Mouse (Mus musculus) midbrain, embryonic 12.5 days (tissue): ENCODE measurements around the gene Serpina6. TPM values are rescaled to one million over a fixed set of nuclear protein-coding genes. Genes with fewer than 3 reads are reported as not detected.
"Not testable (repeated sequence)": the region's sequence is repeated elsewhere in the genome, so short reads cannot be mapped to it uniquely, and the experiment has no call there.

Experiments
- ATAC-seq: fragments of 200-750 bp; cut with Nextera tagmentation; 2 replicates; pipeline ENCODE4 v1.8.0; 2017; ENCODE audit warnings: low read depth, moderate TSS enrichment, moderate library complexity; ENCODE audit not compliant: low FRiP score
- H3K27ac ChIP-seq: fragments of 300-500 bp; sonication (generic); replicated peaks from 2 replicates; pipeline ENCODE4 v1.5.1; 2016; ENCODE audit warnings: mild to moderate bottlenecking
- H3K27me3 ChIP-seq: fragments of 300-500 bp; sonication (generic); 2 replicates; pipeline ENCODE4 v1.6.1; 2016; ENCODE audit warnings: mild to moderate bottlenecking
- H3K36me3 ChIP-seq: fragments of 300-500 bp; sonication (generic); 2 replicates; pipeline ENCODE4 v1.6.1; 2016
- H3K4me1 ChIP-seq: fragments of 300-500 bp; sonication (generic); 2 replicates; pipeline ENCODE4 v1.6.1; 2016
- H3K4me2 ChIP-seq: fragments of 300-500 bp; sonication (generic); replicated peaks from 2 replicates; pipeline ENCODE4 v1.6.1; 2016; ENCODE audit warnings: mild to moderate bottlenecking, moderate library complexity
- H3K4me3 ChIP-seq: fragments of 300-500 bp; sonication (generic); 2 replicates; pipeline ENCODE4 v1.5.1; 2016; ENCODE audit warnings: mild to moderate bottlenecking
- H3K9ac ChIP-seq: fragments of 300-500 bp; sonication (generic); replicated peaks from 2 replicates; pipeline ENCODE4 v1.6.1; 2016; ENCODE audit warnings: mild to moderate bottlenecking, moderate library complexity
- H3K9me3 ChIP-seq: fragments of 300-500 bp; sonication (generic); 2 replicates; pipeline ENCODE4 v1.6.1; 2016; ENCODE audit warnings: mild to moderate bottlenecking
- WGBS: fragments of 180-500 bp; shearing (Covaris S2); methylation state at CpG from one replicate; pipeline ENCODE4 v1.1.7; 2016; 5-methylcytosine and 5-hydroxymethylcytosine counted together
- polyA plus RNA-seq: library from polyadenylated mRNA; unstranded; fragments of >200 nt; fragmentation: Nextera tagmentation; extraction: Ambion mirVana; gene quantifications from 2 replicates; pipeline ENCODE4 v1.2.1, GENCODE M21; 2016

Serpina6 gene
- polyA plus RNA-seq, 1 experiment from 2014 or later = not detected

GRCm38 (mm10) chr12:103679853-103680252 lies 22.8 kb upstream of the Serpina6 start:
- 94% methylated on average over 1 of the region's 1 CpGs for WGBS
- H3K36me3 ChIP-seq, H3K9ac ChIP-seq, H3K9me3 ChIP-seq, ATAC-seq, H3K27me3 ChIP-seq, H3K4me2 ChIP-seq, H3K4me3 ChIP-seq, H3K4me1 ChIP-seq, H3K27ac ChIP-seq: not testable (repeated sequence)

GRCm38 (mm10) chr12:103676039-103676438 lies 19.0 kb upstream of the Serpina6 start, which contains the start of gene Serpina16:
TSS of gene Serpina16 (minus strand) at chr12:103676139.
- Histone ChIP-seq H3K27me3 (no peaks in the 10 kb centered on the region), H3K4me1 (no peaks in the 10 kb centered on the region), H3K27ac (no peak within 1 kb of the TSS), H3K9ac (no peak within 1 kb of the TSS), H3K4me3 (no peak within 1 kb of the TSS), H3K4me2 (no peak within 1 kb of the TSS), H3K9me3 (no peaks in the 10 kb centered on the region), H3K36me3 (no peaks in the 10 kb centered on the region)
- WGBS = 95% methylated on average over 1 of the region's 1 CpGs
- no peak for ATAC-seq

- Histone ChIP-seq H3K27ac (no peak overlapping the region), H3K4me2 (no peak overlapping the region), H3K9ac (no peak overlapping the region), H3K9me3 (no peaks in the 10 kb centered on the region), H3K4me1 (no peaks in the 10 kb centered on the region), H3K27me3 (no peaks in the 10 kb centered on the region), H3K4me3 (no peak overlapping the region), H3K36me3 (no peaks in the 10 kb centered on the region)
- 94% methylated on average over 2 of the region's 2 CpGs for WGBS
- ATAC-seq = no peak
Observed at GRCm38 (mm10) chr12:103673179-103673578, 16.2 kb upstream of the Serpina6 start.

- Histone ChIP-seq H3K36me3 (no peaks in the 10 kb centered on the region), H3K27me3 (no peaks in the 10 kb centered on the region), H3K4me3 (no peak overlapping the region), H3K9ac (no peak overlapping the region), H3K4me1 (no peaks in the 10 kb centered on the region), H3K4me2 (no peak overlapping the region), H3K27ac (no peak overlapping the region), H3K9me3 (no peaks in the 10 kb centered on the region)
- WGBS = 67% methylated on average over 3 of the region's 3 CpGs
- ATAC-seq = no peak
Observed at GRCm38 (mm10) chr12:103671483-103671882, 14.5 kb upstream of the Serpina6 start.

GRCm38 (mm10) chr12:103670964-103671363 lies 14.0 kb upstream of the Serpina6 start:
- no peak for ATAC-seq
- Histone ChIP-seq H3K4me3 (no peak overlapping the region), H3K27me3 (no peaks in the 10 kb centered on the region), H3K4me1 (no peaks in the 10 kb centered on the region), H3K27ac (no peak overlapping the region), H3K9me3 (no peaks in the 10 kb centered on the region), H3K4me2 (no peak overlapping the region), H3K36me3 (no peaks in the 10 kb centered on the region), H3K9ac (no peak overlapping the region)
- WGBS = 71% methylated on average over 2 of the region's 2 CpGs

- H3K9ac ChIP-seq = no peak overlapping the region
- no peak for ATAC-seq
Observed at GRCm38 (mm10) chr12:103670344-103670743, 13.3 kb upstream of the Serpina6 start.

GRCm38 (mm10) chr12:103665286-103665685 lies 8.3 kb upstream of the Serpina6 start:
- Histone ChIP-seq H3K27ac (no peak overlapping the region), H3K4me1 (no peaks in the 10 kb centered on the region), H3K36me3 (no peaks in the 10 kb centered on the region), H3K4me3 (no peak overlapping the region), H3K27me3 (no peaks in the 10 kb centered on the region), H3K9ac (no peak overlapping the region), H3K9me3 (no peaks in the 10 kb centered on the region), H3K4me2 (no peak overlapping the region)
- WGBS = 92% methylated on average over 3 of the region's 3 CpGs
- ATAC-seq = no peak

More at GRCm38 (mm10) chr12:103670344-103670743, 13.3 kb upstream of the Serpina6 start:
- Histone ChIP-seq H3K4me1 (no peaks in the 10 kb centered on the region), H3K36me3 (no peaks in the 10 kb centered on the region), H3K4me3 (no peak overlapping the region), H3K4me2 (no peak overlapping the region), H3K27ac (no peak overlapping the region), H3K9me3 (no peaks in the 10 kb centered on the region), H3K27me3 (no peaks in the 10 kb centered on the region)
- WGBS = 92% methylated on average over 5 of the region's 5 CpGs

GRCm38 (mm10) chr12:103662053-103662452 lies 5.0 kb upstream of the Serpina6 start:
- ATAC-seq, H3K36me3 ChIP-seq, H3K4me1 ChIP-seq, H3K27me3 ChIP-seq, H3K4me3 ChIP-seq, H3K4me2 ChIP-seq, H3K9ac ChIP-seq, H3K27ac ChIP-seq, H3K9me3 ChIP-seq: not testable (repeated sequence)

- H3K4me1 ChIP-seq = no peaks in the 10 kb centered on the region
- no peaks in the 10 kb centered on the region for H3K9me3 ChIP-seq
- H3K27me3 ChIP-seq = no peaks in the 10 kb centered on the region
- no peak overlapping the region for H3K4me3 ChIP-seq
- H3K36me3 ChIP-seq = no peaks in the 10 kb centered on the region
- no peak overlapping the region for H3K9ac ChIP-seq
- ATAC-seq = no peak
- no peak overlapping the region for H3K27ac ChIP-seq
- H3K4me2 ChIP-seq = no peak overlapping the region
- WGBS = 88% methylated on average over 5 of the region's 5 CpGs
Observed at GRCm38 (mm10) chr12:103660076-103660475, 3.1 kb upstream of the Serpina6 start.

GRCm38 (mm10) chr12:103659171-103659570 lies 2.2 kb upstream of the Serpina6 start:
- no peak for ATAC-seq
- no peak overlapping the region for H3K4me2 ChIP-seq
- 84% methylated on average over 2 of the region's 2 CpGs for WGBS
- no peaks in the 10 kb centered on the region for H3K36me3 ChIP-seq
- H3K9me3 ChIP-seq = no peaks in the 10 kb centered on the region
- H3K27me3 ChIP-seq = no peaks in the 10 kb centered on the region
- no peaks in the 10 kb centered on the region for H3K4me1 ChIP-seq
- H3K27ac ChIP-seq = no peak overlapping the region
- H3K9ac ChIP-seq = no peak overlapping the region
- H3K4me3 ChIP-seq = no peak overlapping the region

GRCm38 (mm10) chr12:103657991-103658390 lies 979 bp upstream of the Serpina6 start:
- no peaks in the 10 kb centered on the region for H3K36me3 ChIP-seq
- no peaks in the 10 kb centered on the region for H3K27me3 ChIP-seq
- no peak overlapping the region for H3K4me2 ChIP-seq
- H3K4me3 ChIP-seq = no peak overlapping the region
- 83% methylated on average over 10 of the region's 10 CpGs for WGBS
- ATAC-seq = no peak
- H3K27ac ChIP-seq = no peak overlapping the region
- H3K9me3 ChIP-seq = no peaks in the 10 kb centered on the region
- H3K9ac ChIP-seq = no peak overlapping the region
- H3K4me1 ChIP-seq = no peaks in the 10 kb centered on the region

GRCm38 (mm10) chr12:103655123-103656044 lies 1.6 kb downstream of the Serpina6 start:
- H3K27ac ChIP-seq = no peak overlapping the region
- H3K9me3 ChIP-seq = no peaks in the 10 kb centered on the region
- no peaks in the 10 kb centered on the region for H3K36me3 ChIP-seq
- H3K4me2 ChIP-seq = no peak overlapping the region
- no peaks in the 10 kb centered on the region for H3K27me3 ChIP-seq
- H3K4me1 ChIP-seq = no peaks in the 10 kb centered on the region
- no peak overlapping the region for H3K4me3 ChIP-seq
- ATAC-seq = no peak
- 82% methylated on average over 7 of the region's 7 CpGs for WGBS
- H3K9ac ChIP-seq = no peak overlapping the region
